Mouse (Mus musculus) bone marrow, adult 2 months (tissue): Measurements from ENCODE around the gene Ranbp10.

Source experiments
- CTCF ChIP-seq: fragments of 200-500 bp; IDR thresholded peaks from 2 replicates; pipeline ENCODE4 v1.5.1; 2011; ENCODE audit warnings: low read length, control low read depth; ENCODE audit not compliant: control insufficient read depth, insufficient read depth
- POLR2A ChIP-seq: fragments of 200-500 bp; IDR thresholded peaks from 2 replicates; pipeline ENCODE4 v1.6.1; 2011; ENCODE audit warnings: low read depth, mild to moderate bottlenecking, control low read depth, low read length, borderline replicate concordance; ENCODE audit not compliant: control insufficient read depth

DNA sequence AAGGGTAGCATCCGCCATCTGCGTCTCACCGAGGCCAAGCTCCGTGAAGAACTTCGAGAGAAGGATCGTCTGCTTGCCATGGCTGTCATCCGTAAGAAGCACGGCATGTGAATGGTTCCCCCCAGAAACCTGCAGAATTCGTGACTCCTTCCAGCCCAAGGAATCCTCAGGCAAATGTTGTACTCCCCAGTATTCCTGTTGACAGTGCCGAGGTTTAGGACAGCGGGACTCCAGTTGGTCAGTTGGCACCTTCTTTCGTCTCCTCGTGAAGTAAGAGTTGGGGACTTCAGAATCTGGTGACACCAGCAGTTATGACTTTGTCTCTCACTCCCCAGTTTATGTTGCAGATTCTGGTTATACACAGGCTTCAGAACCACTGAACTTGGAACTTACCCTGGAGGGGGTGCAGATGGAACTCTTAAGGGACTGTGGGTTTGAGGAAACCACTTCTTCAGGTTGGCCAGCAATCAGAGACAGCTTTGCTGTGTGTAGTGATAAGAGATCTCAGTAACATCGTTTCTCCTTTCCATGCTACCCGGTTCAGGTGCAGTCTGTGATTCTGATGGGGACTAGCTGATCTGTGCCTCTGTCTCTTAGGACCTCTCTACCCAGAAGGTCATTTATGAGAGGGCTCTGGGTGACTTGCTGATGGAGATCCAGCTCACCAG lies 29.2 kb upstream of the Ranbp10 start:
- TF ChIP-seq CTCF (no peak), POLR2A (no peak)
